Mouse (Mus musculus) stomach, embryonic 15.5 days (tissue): ENCODE measurements around the gene Gm48552. TPM values are rescaled to one million over a fixed set of nuclear protein-coding genes. Genes with fewer than 3 reads are reported as not detected.

Source experiments
- ATAC-seq: fragments of 200-750 bp; cut with Nextera tagmentation; 2 replicates; pipeline ENCODE4 v1.8.0; 2017; ENCODE audit warnings: low read depth, moderate number of reproducible peaks, moderate TSS enrichment; ENCODE audit not compliant: insufficient read depth, low FRiP score
- H3K27ac ChIP-seq: fragments of 300-500 bp; sonication (generic); 2 replicates; pipeline ENCODE4 v1.5.1; 2015; ENCODE audit warnings: mild to moderate bottlenecking, inconsistent platforms
- H3K27me3 ChIP-seq: fragments of 300-500 bp; sonication (generic); replicated peaks from 2 replicates; pipeline ENCODE4 v1.6.1; 2015; ENCODE audit warnings: inconsistent platforms
- H3K36me3 ChIP-seq: fragments of 300-500 bp; sonication (generic); 2 replicates; pipeline ENCODE4 v1.6.1; 2015; ENCODE audit warnings: inconsistent platforms
- H3K4me1 ChIP-seq: fragments of 300-500 bp; sonication (generic); 2 replicates; pipeline ENCODE4 v1.6.1; 2015; ENCODE audit warnings: inconsistent platforms
- H3K4me2 ChIP-seq: fragments of 300-500 bp; sonication (generic); 2 replicates; pipeline ENCODE4 v1.6.1; 2015; ENCODE audit warnings: mild to moderate bottlenecking, inconsistent platforms
- H3K4me3 ChIP-seq: fragments of 300-500 bp; sonication (generic); replicated peaks from 2 replicates; pipeline ENCODE4 v1.5.1; 2015; ENCODE audit warnings: inconsistent platforms
- H3K9ac ChIP-seq: fragments of 300-500 bp; sonication (generic); 2 replicates; pipeline ENCODE4 v1.6.1; 2015; ENCODE audit warnings: inconsistent platforms
- H3K9me3 ChIP-seq: fragments of 300-500 bp; sonication (generic); 2 replicates; pipeline ENCODE4 v1.6.1; 2016; ENCODE audit warnings: inconsistent platforms
- WGBS: fragments of 180-500 bp; shearing (Covaris S2); methylation state at CpG from one replicate; pipeline ENCODE4 v1.1.7; 2015; 5-methylcytosine and 5-hydroxymethylcytosine counted together
- polyA plus RNA-seq: library from polyadenylated mRNA; unstranded; fragments of >200 nt; fragmentation: Nextera tagmentation; extraction: Ambion mirVana; gene quantifications from 2 replicates; pipeline ENCODE4 v1.2.1, GENCODE M21; 2015

Gene Gm48552
- polyA plus RNA-seq, 1 experiment from 2014 or later: 1.4 TPM

GRCm38 (mm10) chr10:81379183-81379553 is 9.6 kb upstream of the Gm48552 start:
- Histone ChIP-seq H3K9ac (peak overlapping the region; percentile 22; the same call in 1 of the 2 replicates), H3K36me3 (peaks cover 8% of the 10 kb centered on the region; the same call in 1 of the 2 replicates), H3K27ac (peak overlapping the region; percentile 74), H3K9me3 (no peaks in the 10 kb centered on the region), H3K4me1 (peaks cover 23% of the 10 kb centered on the region), H3K27me3 (no peaks in the 10 kb centered on the region), H3K4me3 (peak overlapping the region; percentile 82), H3K4me2 (peak overlapping the region; percentile 63)
- 53% methylated on average over 3 of the region's 3 CpGs for WGBS
- ATAC-seq: no peak

- no peak for ATAC-seq
- WGBS: 83% methylated on average over 6 of the region's 6 CpGs
- H3K9ac ChIP-seq: no peak overlapping the region
- no peak overlapping the region for H3K4me2 ChIP-seq
- no peak overlapping the region for H3K4me3 ChIP-seq
- H3K27me3 ChIP-seq: no peaks in the 10 kb centered on the region
- no peaks in the 10 kb centered on the region for H3K9me3 ChIP-seq
- H3K27ac ChIP-seq: no peak overlapping the region; the same call in 1 of the 2 replicates
- peaks cover 8% of the 10 kb centered on the region; the same call in 1 of the 2 replicates for H3K36me3 ChIP-seq
- peaks cover 23% of the 10 kb centered on the region for H3K4me1 ChIP-seq
Measured at GRCm38 (mm10) chr10:81379809-81380378, 8.9 kb upstream of the Gm48552 start.

GRCm38 (mm10) chr10:81382039-81382438 is 6.8 kb upstream of the Gm48552 start:
- Histone ChIP-seq H3K4me3 (no peak overlapping the region), H3K27me3 (no peaks in the 10 kb centered on the region), H3K27ac (peak overlapping the region; percentile 50; the same call in 1 of the 2 replicates), H3K9ac (no peak overlapping the region), H3K4me1 (peaks cover 14% of the 10 kb centered on the region), H3K4me2 (no peak overlapping the region), H3K36me3 (peaks cover 14% of the 10 kb centered on the region; the same call in 1 of the 2 replicates), H3K9me3 (no peaks in the 10 kb centered on the region)
- peak; percentile 40; the same call in 1 of the 2 replicates for ATAC-seq
- 58% methylated on average over 5 of the region's 5 CpGs for WGBS

GRCm38 (mm10) chr10:81383802-81384604 is 4.8 kb upstream of the Gm48552 start, which contains the start of the genes Dohh and Gm48551:
Dohh (plus strand) TSS chr10:81384428.
Gm48551 (plus strand) TSS chr10:81384466.
- H3K27me3 ChIP-seq: no peaks in the 10 kb centered on the region
- H3K4me3 ChIP-seq: peak within 1 kb of the TSS; percentile 73
- peak within 1 kb of the TSS; percentile 59 for H3K9ac ChIP-seq
- peak within 1 kb of the TSS; percentile 79 for H3K4me2 ChIP-seq
- no peaks in the 10 kb centered on the region for H3K9me3 ChIP-seq
- ATAC-seq: peak; percentile 91
- peak within 1 kb of the TSS; percentile 68 for H3K27ac ChIP-seq
- WGBS: 7% methylated on average over 54 of the region's 54 CpGs
- peaks cover 9% of the 10 kb centered on the region for H3K4me1 ChIP-seq
- peaks cover 27% of the 10 kb centered on the region; the same call in 1 of the 2 replicates for H3K36me3 ChIP-seq

GRCm38 (mm10) chr10:81384605-81384982 is 4.2 kb upstream of the Gm48552 start:
- H3K27me3 ChIP-seq: no peaks in the 10 kb centered on the region
- H3K9me3 ChIP-seq: no peaks in the 10 kb centered on the region
- H3K4me1 ChIP-seq: peaks cover 9% of the 10 kb centered on the region
- peak overlapping the region; percentile 68 for H3K27ac ChIP-seq
- peak overlapping the region; percentile 59 for H3K9ac ChIP-seq
- peak overlapping the region; percentile 79 for H3K4me2 ChIP-seq
- ATAC-seq: 0 out of 2 replicates have a peak, but pooled peaks have one; percentile 0
- H3K4me3 ChIP-seq: peak overlapping the region; percentile 73
- peaks cover 27% of the 10 kb centered on the region; the same call in 1 of the 2 replicates for H3K36me3 ChIP-seq
- WGBS: under 1% methylated on average over 19 of the region's 19 CpGs

GRCm38 (mm10) chr10:81385603-81386306 is 3.0 kb upstream of the Gm48552 start:
- peaks cover 27% of the 10 kb centered on the region; the same call in 1 of the 2 replicates for H3K36me3 ChIP-seq
- 67% methylated on average over 22 of the region's 22 CpGs for WGBS
- H3K4me2 ChIP-seq: peak overlapping the region; percentile 79
- H3K9ac ChIP-seq: no peak overlapping the region
- H3K27ac ChIP-seq: no peak overlapping the region
- H3K4me3 ChIP-seq: peak overlapping the region; percentile 73
- no peaks in the 10 kb centered on the region for H3K27me3 ChIP-seq
- H3K9me3 ChIP-seq: no peaks in the 10 kb centered on the region
- peaks cover 15% of the 10 kb centered on the region for H3K4me1 ChIP-seq
- ATAC-seq: no peak

- Histone ChIP-seq H3K4me3 (no peak overlapping the region), H3K36me3 (peaks cover 27% of the 10 kb centered on the region; the same call in 1 of the 2 replicates), H3K27ac (no peak overlapping the region), H3K9me3 (no peaks in the 10 kb centered on the region), H3K27me3 (no peaks in the 10 kb centered on the region), H3K4me1 (peaks cover 20% of the 10 kb centered on the region), H3K9ac (no peak overlapping the region), H3K4me2 (no peak overlapping the region)
- WGBS: 94% methylated on average over 20 of the region's 20 CpGs
- ATAC-seq: no peak
Measured at GRCm38 (mm10) chr10:81387716-81388115, 1.1 kb upstream of the Gm48552 start.

GRCm38 (mm10) chr10:81389373-81389772 is 568 bp downstream of the Gm48552 start:
- 51% methylated on average over 3 of the region's 3 CpGs for WGBS
- Histone ChIP-seq H3K9ac (no peak overlapping the region), H3K4me1 (peaks cover 32% of the 10 kb centered on the region)

GRCm38 (mm10) chr10:81389801-81390677 is 1.2 kb downstream of the Gm48552 start:
- Histone ChIP-seq H3K27me3 (no peaks in the 10 kb centered on the region), H3K4me3 (no peak overlapping the region), H3K27ac (no peak overlapping the region), H3K36me3 (peaks cover 27% of the 10 kb centered on the region; the same call in 1 of the 2 replicates), H3K4me2 (no peak overlapping the region), H3K9ac (no peak overlapping the region), H3K9me3 (no peaks in the 10 kb centered on the region), H3K4me1 (peaks cover 32% of the 10 kb centered on the region)
- ATAC-seq: no peak
- WGBS: 58% methylated on average over 23 of the region's 23 CpGs

More at GRCm38 (mm10) chr10:81389373-81389772, 568 bp downstream of the Gm48552 start:
- H3K9me3 ChIP-seq: no peaks in the 10 kb centered on the region
- H3K4me3 ChIP-seq: no peak overlapping the region
- H3K4me2 ChIP-seq: no peak overlapping the region
- peaks cover 27% of the 10 kb centered on the region; the same call in 1 of the 2 replicates for H3K36me3 ChIP-seq
- no peaks in the 10 kb centered on the region for H3K27me3 ChIP-seq
- no peak for ATAC-seq
- no peak overlapping the region for H3K27ac ChIP-seq

GRCm38 (mm10) chr10:81390678-81390965 is 1.8 kb downstream of the Gm48552 start:
- no peak overlapping the region for H3K4me3 ChIP-seq
- H3K9ac ChIP-seq: no peak overlapping the region
- H3K36me3 ChIP-seq: peaks cover 27% of the 10 kb centered on the region; the same call in 1 of the 2 replicates
- H3K27ac ChIP-seq: no peak overlapping the region
- 82% methylated on average over 13 of the region's 13 CpGs for WGBS
- no peak for ATAC-seq
- H3K4me1 ChIP-seq: peaks cover 26% of the 10 kb centered on the region
- H3K9me3 ChIP-seq: no peaks in the 10 kb centered on the region
- H3K4me2 ChIP-seq: no peak overlapping the region
- no peaks in the 10 kb centered on the region for H3K27me3 ChIP-seq

- H3K36me3 ChIP-seq: 0 out of 2 replicates have a peak, but pooled peaks cover 12% of the 10 kb centered on the region
- H3K4me3 ChIP-seq: no peak overlapping the region
- H3K27ac ChIP-seq: peak overlapping the region; percentile 54; the same call in 1 of the 2 replicates
- 62% methylated on average over 6 of the region's 6 CpGs for WGBS
- no peak for ATAC-seq
- H3K4me2 ChIP-seq: peak overlapping the region; percentile 61
- H3K4me1 ChIP-seq: peaks cover 23% of the 10 kb centered on the region
- no peak overlapping the region for H3K9ac ChIP-seq
- no peaks in the 10 kb centered on the region for H3K27me3 ChIP-seq
- H3K9me3 ChIP-seq: no peaks in the 10 kb centered on the region
Measured at GRCm38 (mm10) chr10:81392270-81392669, 3.5 kb downstream of the Gm48552 start.
